Mouse (Mus musculus) small intestine, adult 2 months (tissue): Measurements from ENCODE around the gene Vmn1r237.

Source experiments
- CTCF ChIP-seq: fragments of 200-500 bp; IDR thresholded peaks from 2 replicates; pipeline ENCODE4 v1.5.1; 2012; ENCODE audit warnings: low read depth, mild to moderate bottlenecking, control low read depth, inconsistent platforms, low read length, moderate library complexity, mixed read lengths; ENCODE audit not compliant: insufficient replicate concordance, insufficient read length; ENCODE audit errors: extremely low read depth
- POLR2A ChIP-seq: fragments of 200-500 bp; IDR thresholded peaks from 2 replicates; pipeline ENCODE4 v1.6.1; 2012; ENCODE audit warnings: low read depth, mild to moderate bottlenecking, control low read depth, inconsistent platforms, low read length, moderate library complexity

GRCm38 (mm10) chr17:21311565-21311964 lies at the start of gene Vmn1r237:
- TF ChIP-seq CTCF (no peak), POLR2A (no peak)
